In genomic region chr3:148984326-148984725, GRCm38 (mm10) we compare ENCODE assay signal across 9 mouse cellular contexts. TPM values are rescaled to one million over a fixed set of nuclear protein-coding genes. Genes with fewer than 3 reads are reported as not detected.
DNase-seq lines count a peak whose midpoint lies in the region; ATAC-seq and TF ChIP-seq lines count a peak whose summit lies in the region.
"Had no signal": no experiment of that assay in that cellular context is flagged by ENCODE, and none has a peak within 500 bp of the region (broad histone marks: within the 10 kb centered on the region; RNA-seq: fewer than 3 reads in every experiment).

No protein-coding gene starts in this region.

- H3K27ac ChIP-seq in gastrocnemius, adult 2 months = peak overlapping the region; percentile 92
- H3K27ac ChIP-seq in neural tube, embryonic 12.5 days = no peak overlapping the region
- H3K27ac ChIP-seq in stomach, postnatal 0 days (replicated peaks) = no peak overlapping the region
- no peak overlapping the region for H3K27ac ChIP-seq in liver, postnatal 0 days (ENCODE audit: low read depth)

- TF ChIP-seq CTCF in gastrocnemius, adult 2 months (IDR thresholded peaks at IDR 0.05) = no peak
- TF ChIP-seq CTCF in stomach, postnatal 0 days (IDR thresholded peaks at IDR 0.05; ENCODE audit: low read depth) = no peak
- TF ChIP-seq CTCF in liver, postnatal 0 days (IDR thresholded peaks at IDR 0.05; ENCODE audit: low read depth) = no peak

- no peak for ATAC-seq in neural tube, embryonic 12.5 days (ENCODE audit: low FRiP score, low read depth)
- ATAC-seq in stomach, postnatal 0 days (ENCODE audit: low FRiP score, low TSS enrichment) = no peak
- no peak for ATAC-seq in liver, postnatal 0 days

- peak overlapping the region; percentile 31 for H3K4me3 ChIP-seq in gastrocnemius, adult 2 months
- no peak overlapping the region for H3K4me3 ChIP-seq in neural tube, embryonic 12.5 days
- no peak overlapping the region for H3K4me3 ChIP-seq in stomach, postnatal 0 days (ENCODE audit: low read depth, low read length)
- no peak overlapping the region for H3K4me3 ChIP-seq in liver, postnatal 0 days (ENCODE audit: low read depth, low read length)

- no peaks in the 10 kb centered on the region for H3K36me3 ChIP-seq in neural tube, embryonic 12.5 days
- H3K36me3 ChIP-seq in stomach, postnatal 0 days (ENCODE audit: control insufficient read depth, insufficient read depth, low read length) = no peaks in the 10 kb centered on the region
- H3K36me3 ChIP-seq in liver, postnatal 0 days (replicated peaks; ENCODE audit: insufficient read depth, low read length) = no peaks in the 10 kb centered on the region

- no peak overlapping the region for H3K9ac ChIP-seq in neural tube, embryonic 12.5 days
- H3K9ac ChIP-seq in stomach, postnatal 0 days (ENCODE audit: low read length) = no peak overlapping the region
- H3K9ac ChIP-seq in liver, postnatal 0 days (replicated peaks) = no peak overlapping the region

- no peaks in the 10 kb centered on the region for H3K27me3 ChIP-seq in neural tube, embryonic 12.5 days (replicated peaks)
- H3K27me3 ChIP-seq in stomach, postnatal 0 days (ENCODE audit: control insufficient read depth, insufficient read depth, low read length) = no peaks in the 10 kb centered on the region
- H3K27me3 ChIP-seq in liver, postnatal 0 days (ENCODE audit: insufficient read depth, low read length) = peaks cover 13% of the 10 kb centered on the region

- TF ChIP-seq EP300 in stomach, postnatal 0 days (optimal IDR thresholded peaks at IDR 0.05) = no peak
- TF ChIP-seq EP300 in liver, postnatal 0 days (IDR thresholded peaks at IDR 0.05; ENCODE audit: low read depth) = no peak

- H3K9me3 ChIP-seq in neural tube, embryonic 12.5 days = no peaks in the 10 kb centered on the region
- no peaks in the 10 kb centered on the region for H3K9me3 ChIP-seq in stomach, postnatal 0 days (ENCODE audit: control insufficient read depth, low read length)
- H3K9me3 ChIP-seq in liver, postnatal 0 days (ENCODE audit: low read length) = no peaks in the 10 kb centered on the region

- DNase-seq in gastrocnemius, adult 2 months = no peak
- no peak for DNase-seq in gastrocnemius, postnatal 14 days
- no peak for DNase-seq in neural tube, embryonic 10.5 days (ENCODE audit: extremely low spot score, low spot score)
- peak; percentile 62 to 67 for DNase-seq in kidney, postnatal 36 days
- no peak for DNase-seq in stomach, postnatal 0 days (ENCODE audit: low spot score)
- no peak for DNase-seq in liver, postnatal 0 days
- no peak for DNase-seq in frontal cortex, adult 2 months (ENCODE audit: extremely low spot score in 1 of 2, low spot score in 1 of 2)
- DNase-seq: embryo, embryonic 11 days had no signal

- intact Hi-C loops in gastrocnemius, adult 2 months (cut with DNase I) = loop anchor here (10.0 kb wide), 2 partner anchors 460 to 640 kb away; no protein-coding TSS in a partner anchor
- intact Hi-C loops in gastrocnemius, postnatal 14 days (cut with DNase I; ENCODE audit: low total_unique reads) = no loop called here

- H3K4me2 ChIP-seq in neural tube, embryonic 12.5 days (replicated peaks) = peak overlapping the region; percentile 76
- H3K4me2 ChIP-seq in stomach, postnatal 0 days (replicated peaks; ENCODE audit: low read depth) = 0 out of 2 replicates have a peak overlapping the region, but pooled peaks have one; percentile 25
- H3K4me2 ChIP-seq in liver, postnatal 0 days (ENCODE audit: low read depth, low read length) = no peak overlapping the region

- WGBS in neural tube, embryonic 12.5 days = 40% methylated on average over 6 of the region's 6 CpGs
- 53% methylated on average over 6 of the region's 6 CpGs for WGBS in stomach, postnatal 0 days
- 60% methylated on average over 6 of the region's 6 CpGs for WGBS in liver, postnatal 0 days (ENCODE audit: insufficient replicate concordance)

- H3K4me1 ChIP-seq in neural tube, embryonic 12.5 days = peaks cover 21% of the 10 kb centered on the region
- H3K4me1 ChIP-seq in stomach, postnatal 0 days (replicated peaks; ENCODE audit: control insufficient read depth, insufficient read depth) = no peaks in the 10 kb centered on the region
- H3K4me1 ChIP-seq in liver, postnatal 0 days (ENCODE audit: insufficient read depth) = peaks cover 8% of the 10 kb centered on the region

RNA-seq across cellular contexts. Expression of gene Adgrl2, which starts 6.0 kb away (rescaled TPM):
- total RNA-seq in gastrocnemius, adult 2 months (2021) = 10 to 100 TPM in 1 of 2 experiments, 1 to 10 TPM in 1; 9.6 to 12.0 TPM
- 10 to 100 TPM; 26.4 to 30.5 TPM for total RNA-seq in gastrocnemius, postnatal 14 days (2021)
- 100 and 102 TPM in 2 replicates for polyA plus RNA-seq in neural tube, embryonic 12.5 days (2016; fragmentation: Nextera tagmentation; extraction: Ambion mirVana)
- 34.3 and 35.2 TPM in 2 replicates for polyA plus RNA-seq in stomach, postnatal 0 days (2015; fragmentation: Nextera tagmentation; extraction: Ambion mirVana)
- 8.2 and 9.1 TPM in 2 replicates for polyA plus RNA-seq in liver, postnatal 0 days (2015; fragmentation: Nextera tagmentation; extraction: Ambion mirVana)
- polyA plus RNA-seq in frontal cortex, adult 2 months (2012; rRNA removed) = 57.9 and 65.7 TPM in 2 replicates

Comparison
In these comparisons a context has a peak if more than half of its experiments do, and no peak if none do; other contexts are left out.
1. DNase-seq: peak in kidney, postnatal 36 days (2 of 2); none in gastrocnemius, adult 2 months (single experiment), gastrocnemius, postnatal 14 days (single experiment), neural tube, embryonic 10.5 days (single experiment), stomach, postnatal 0 days (single experiment), liver, postnatal 0 days (single experiment) and frontal cortex, adult 2 months (0 of 2).